Mouse (Mus musculus): ENCODE measurements at regions not wholly inside any gene's neighbourhood (a gene's known extent, or its start where the extent isn't known, plus 50 kb on each side); places are given as distances from the start of the nearest gene placed in this dataset.
"Not testable (repeated sequence)": the region's sequence is repeated elsewhere in the genome, so short reads cannot be mapped to it uniquely, and the experiment has no call there.

- not testable (repeated sequence) for H3K4me3 ChIP-seq
- peak overlapping the region; percentile 91 for H3K27ac ChIP-seq
- peak in 1 of 2 experiments; percentile 32 for DNase-seq (ENCODE audit: low spot score in 2 of 2)
Measured at GRCm38 (mm10) chrX:103532620-103533199, 97.7 kb upstream of the Zcchc13 start.

DNA sequence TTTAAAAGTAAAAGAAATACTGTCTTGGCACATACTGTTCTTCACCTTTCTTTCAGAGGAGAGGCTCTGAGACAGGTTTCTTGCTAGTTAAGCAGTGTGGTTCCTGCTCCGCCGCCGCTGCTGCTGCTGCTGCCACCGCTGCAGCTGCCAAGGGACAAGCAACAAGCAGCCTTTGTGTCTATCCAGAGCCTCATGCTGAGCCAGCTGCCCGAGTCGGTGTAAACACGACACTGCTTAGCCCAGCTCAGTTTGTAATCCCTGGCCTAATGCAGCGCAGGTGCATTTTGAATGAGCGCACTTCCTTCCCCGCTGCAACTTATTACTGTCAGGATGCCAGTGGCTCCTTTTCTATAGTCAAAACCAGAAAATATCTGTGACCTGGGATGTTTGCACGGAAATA is 97.1 kb upstream of the Zcchc13 start:
- Histone ChIP-seq H3K4me3 (no peak overlapping the region), H3K27ac (peak overlapping the region; percentile 91)
- TF ChIP-seq CTCF (conservative IDR thresholded peaks at IDR 0.05) = no peak
- DNase-seq (ENCODE audit: low spot score in 2 of 2) = peak in 1 of 2 experiments; percentile 59

DNA sequence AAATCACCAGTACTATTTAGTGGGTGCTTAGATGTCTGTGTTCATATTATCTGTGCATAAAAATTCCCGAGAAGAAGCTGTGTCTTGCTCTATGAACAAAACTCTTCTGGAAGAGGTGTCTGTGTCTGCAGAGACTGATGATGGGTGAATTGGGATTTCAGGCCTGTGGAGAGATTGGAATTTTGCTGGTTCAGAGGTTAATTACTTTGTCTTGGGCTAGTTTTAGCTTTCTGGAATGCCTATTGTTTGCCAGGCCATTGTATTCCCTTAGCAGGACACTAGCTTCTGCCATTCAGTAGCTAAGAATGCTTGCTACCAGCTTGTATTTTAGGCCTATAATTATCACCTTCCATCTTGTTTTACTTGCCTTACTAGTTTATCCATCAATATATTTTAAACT is 96.6 kb upstream of the Zcchc13 start:
- Histone ChIP-seq H3K4me3 (no peak overlapping the region), H3K27ac (peak overlapping the region; percentile 91)
- TF ChIP-seq CTCF (conservative IDR thresholded peaks at IDR 0.05) = no peak
- no peak for DNase-seq (ENCODE audit: low spot score in 2 of 2)

DNA sequence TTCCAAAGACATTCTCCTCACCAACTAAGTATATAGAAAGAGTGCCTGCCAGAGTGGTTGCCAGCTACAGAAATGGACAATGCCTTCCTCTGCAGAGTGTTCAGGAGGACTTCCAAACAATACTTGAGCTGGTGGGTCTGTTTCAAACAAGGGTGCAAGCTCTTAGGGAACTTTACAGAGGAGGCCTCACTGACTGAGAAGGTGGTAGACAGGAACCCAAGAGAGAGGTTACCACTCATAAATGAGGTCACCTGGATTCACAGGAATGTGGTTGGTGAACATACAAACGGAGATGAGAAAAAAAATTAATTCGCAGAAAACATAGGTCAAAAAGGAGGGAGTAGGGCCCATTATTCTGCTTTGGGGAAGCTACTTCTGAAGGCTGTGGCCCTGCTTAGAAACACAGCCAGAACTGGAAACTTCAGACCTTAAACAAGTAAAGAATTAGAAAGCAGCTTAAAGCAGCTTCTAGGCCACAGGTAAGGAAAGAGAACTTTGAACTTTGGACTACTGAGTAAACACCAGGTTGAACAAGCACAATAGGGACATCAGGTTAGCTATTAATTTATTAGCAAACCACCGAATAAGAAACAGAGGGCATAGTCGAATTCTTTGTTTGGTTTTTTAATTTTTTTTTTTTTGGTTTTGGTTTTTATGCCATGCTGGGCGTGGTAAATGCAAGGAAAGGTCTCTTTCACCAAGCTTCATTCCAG is 83.7 kb upstream of the Zcchc13 start:
- TF ChIP-seq CTCF (conservative IDR thresholded peaks at IDR 0.05) = no peak
- no peak overlapping the region for H3K27ac ChIP-seq
- no peak for DNase-seq (ENCODE audit: low spot score in 2 of 2)
- H3K4me3 ChIP-seq = no peak overlapping the region

DNA sequence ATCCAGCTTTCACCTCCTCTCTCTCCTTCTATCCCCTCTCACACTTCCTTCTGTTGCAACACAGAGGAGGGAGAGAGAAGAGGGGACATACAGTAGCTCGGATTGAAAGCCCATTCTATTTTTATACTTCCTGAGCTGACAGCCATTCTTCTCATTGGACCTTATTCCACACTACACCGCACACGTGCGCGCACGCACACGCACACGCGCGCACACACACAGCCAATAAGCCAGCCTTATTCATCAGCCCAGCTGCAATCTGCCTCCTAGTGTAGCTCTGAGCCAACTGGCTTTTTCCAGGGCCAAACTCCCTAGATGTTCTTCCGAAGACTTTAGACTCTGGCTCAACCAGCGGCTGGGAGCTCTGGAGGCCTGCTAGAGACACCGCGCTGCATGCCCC is 79.1 kb upstream of the Zcchc13 start:
- Histone ChIP-seq H3K4me3 (no peak overlapping the region), H3K27ac (peak overlapping the region; percentile 78)
- TF ChIP-seq CTCF (conservative IDR thresholded peaks at IDR 0.05) = no peak
- peak; percentile 38 to 55 for DNase-seq (ENCODE audit: low spot score in 2 of 2)

DNA sequence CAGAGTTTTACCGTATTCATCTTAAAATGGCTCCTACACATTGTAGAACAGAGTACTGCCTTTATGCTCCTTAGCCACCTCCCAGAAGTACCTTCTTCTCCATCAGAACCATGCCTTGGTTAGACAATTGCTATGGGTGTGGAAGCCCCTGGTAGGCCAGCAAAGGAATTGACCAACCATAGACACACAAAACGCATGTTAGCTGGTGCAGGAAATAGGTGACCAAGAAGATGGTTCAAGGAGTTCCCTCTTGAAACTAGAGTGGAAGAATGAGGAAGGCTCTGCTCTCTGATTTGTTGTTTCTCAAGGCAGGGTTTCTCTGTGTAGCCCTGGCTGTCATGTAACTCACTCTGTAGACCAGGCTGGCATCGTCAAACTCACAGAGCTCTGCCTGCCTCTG is 77.2 kb upstream of the Zcchc13 start:
- no peak overlapping the region for H3K27ac ChIP-seq
- no peak for TF ChIP-seq CTCF (conservative IDR thresholded peaks at IDR 0.05)
- no peak for DNase-seq (ENCODE audit: low spot score in 2 of 2)

GRCm38 (mm10) chrX:103553605-103554004 is 76.8 kb upstream of the Zcchc13 start:
- DNase-seq (ENCODE audit: low spot score in 2 of 2) = no peak
- Histone ChIP-seq H3K4me3 (no peak overlapping the region), H3K27ac (no peak overlapping the region)
- no peak for TF ChIP-seq CTCF (conservative IDR thresholded peaks at IDR 0.05)

More for the DNA sequence above, 77.2 kb upstream of the Zcchc13 start:
- H3K4me3 ChIP-seq = no peak overlapping the region

DNA sequence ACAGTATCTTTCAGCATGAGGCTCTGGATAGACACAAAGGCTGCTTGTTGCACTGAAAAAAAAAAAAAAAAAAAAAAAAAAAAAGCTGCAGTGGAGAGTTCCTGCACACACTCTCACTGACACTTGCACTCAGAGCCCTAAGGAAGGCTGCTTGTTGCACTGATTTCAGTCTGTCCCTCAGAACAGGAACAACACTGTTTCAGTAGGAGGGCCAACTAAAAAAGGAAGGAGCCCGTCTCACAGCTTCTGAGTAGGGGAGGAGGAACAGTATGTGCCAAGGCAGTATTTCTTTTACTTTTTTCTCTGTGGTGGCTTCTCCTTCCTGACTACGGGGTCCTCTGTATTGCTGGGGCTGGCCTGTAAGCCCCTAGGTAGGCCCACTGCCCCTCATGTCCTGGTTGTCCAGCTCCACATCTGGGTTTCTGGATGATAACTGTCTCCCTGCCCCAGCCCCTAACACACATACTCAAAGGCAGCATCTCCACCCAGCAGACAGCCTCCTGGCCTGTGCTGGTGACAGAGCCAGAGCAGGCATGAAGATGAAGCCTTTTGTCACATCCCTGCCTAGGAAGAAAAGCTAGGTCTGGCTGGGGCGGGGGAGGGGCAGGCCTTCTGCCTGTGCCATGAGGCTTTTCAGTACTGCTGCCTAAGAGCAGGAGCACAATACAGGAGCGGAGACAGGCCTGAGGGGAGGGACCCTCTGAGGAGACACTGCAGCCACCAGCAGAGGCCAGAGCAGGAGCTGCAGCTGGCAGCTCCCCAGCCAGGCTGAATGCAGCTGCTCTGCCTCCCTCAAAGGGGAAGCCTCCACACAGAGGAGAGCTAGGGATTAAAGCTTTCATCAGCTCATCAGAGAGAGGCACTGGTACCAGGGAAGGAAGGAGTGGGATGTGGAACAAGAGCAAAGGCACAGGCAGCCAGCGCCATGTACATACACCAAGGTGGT is 75.1 kb upstream of the Zcchc13 start:
- H3K4me3 ChIP-seq = not testable (repeated sequence)
- H3K27ac ChIP-seq = peak overlapping the region; percentile 80
- DNase-seq (ENCODE audit: low spot score in 2 of 2) = peak in 1 of 2 experiments; percentile 38

DNA sequence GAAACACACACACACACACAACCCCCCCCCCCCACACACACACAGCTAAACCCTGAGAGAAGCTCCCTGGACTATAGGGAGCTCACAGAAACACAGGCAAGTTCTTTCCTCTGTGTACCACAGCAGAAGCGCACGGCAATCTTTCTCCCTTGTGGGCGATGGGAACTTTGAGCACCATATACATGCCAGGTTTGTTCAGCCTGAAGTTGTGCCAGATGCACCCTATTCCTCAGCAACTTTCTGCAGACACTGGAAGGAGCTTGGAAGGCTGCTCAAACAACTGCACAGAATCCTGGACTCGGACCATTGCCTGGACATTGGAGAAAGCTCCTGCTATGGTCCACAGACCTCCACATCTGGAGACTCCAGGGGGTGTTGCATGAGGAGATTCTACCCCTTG is 74.3 kb upstream of the Zcchc13 start:
- peak overlapping the region; percentile 80; the same call in 1 of the 2 replicates for H3K27ac ChIP-seq
- no peak for TF ChIP-seq CTCF (conservative IDR thresholded peaks at IDR 0.05)
- no peak for DNase-seq (ENCODE audit: low spot score in 2 of 2)
- H3K4me3 ChIP-seq = no peak overlapping the region

- TF ChIP-seq CTCF (conservative IDR thresholded peaks at IDR 0.05) = no peak
- Histone ChIP-seq H3K27ac (peak overlapping the region; percentile 80; the same call in 1 of the 2 replicates), H3K4me3 (no peak overlapping the region)
- DNase-seq (ENCODE audit: low spot score in 2 of 2) = no peak
Measured at GRCm38 (mm10) chrX:103556681-103557490, 73.5 kb upstream of the Zcchc13 start.

DNA sequence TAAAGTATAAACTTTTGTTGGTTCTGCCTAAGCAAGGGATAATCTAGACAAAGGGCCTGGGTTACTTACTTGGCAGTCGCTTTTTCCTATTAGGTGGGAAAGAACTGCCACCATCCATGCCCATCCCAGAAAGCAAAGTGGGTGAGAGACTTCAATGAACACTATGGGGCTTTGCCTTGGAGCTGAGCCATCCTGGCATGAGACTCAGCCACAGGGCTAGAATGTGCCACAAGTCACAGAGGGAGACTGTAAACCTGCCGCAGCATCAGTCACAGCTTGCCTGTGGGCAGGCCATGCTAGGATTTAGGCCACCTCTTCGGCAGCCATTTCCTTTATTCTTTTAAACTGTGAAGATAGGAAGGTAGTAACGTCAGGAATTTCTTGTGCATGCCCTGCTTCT is 72.9 kb upstream of the Zcchc13 start:
- no peak for TF ChIP-seq CTCF (conservative IDR thresholded peaks at IDR 0.05)
- DNase-seq (ENCODE audit: low spot score in 2 of 2) = no peak
- Histone ChIP-seq H3K27ac (peak overlapping the region; percentile 80; the same call in 1 of the 2 replicates), H3K4me3 (no peak overlapping the region)

DNA sequence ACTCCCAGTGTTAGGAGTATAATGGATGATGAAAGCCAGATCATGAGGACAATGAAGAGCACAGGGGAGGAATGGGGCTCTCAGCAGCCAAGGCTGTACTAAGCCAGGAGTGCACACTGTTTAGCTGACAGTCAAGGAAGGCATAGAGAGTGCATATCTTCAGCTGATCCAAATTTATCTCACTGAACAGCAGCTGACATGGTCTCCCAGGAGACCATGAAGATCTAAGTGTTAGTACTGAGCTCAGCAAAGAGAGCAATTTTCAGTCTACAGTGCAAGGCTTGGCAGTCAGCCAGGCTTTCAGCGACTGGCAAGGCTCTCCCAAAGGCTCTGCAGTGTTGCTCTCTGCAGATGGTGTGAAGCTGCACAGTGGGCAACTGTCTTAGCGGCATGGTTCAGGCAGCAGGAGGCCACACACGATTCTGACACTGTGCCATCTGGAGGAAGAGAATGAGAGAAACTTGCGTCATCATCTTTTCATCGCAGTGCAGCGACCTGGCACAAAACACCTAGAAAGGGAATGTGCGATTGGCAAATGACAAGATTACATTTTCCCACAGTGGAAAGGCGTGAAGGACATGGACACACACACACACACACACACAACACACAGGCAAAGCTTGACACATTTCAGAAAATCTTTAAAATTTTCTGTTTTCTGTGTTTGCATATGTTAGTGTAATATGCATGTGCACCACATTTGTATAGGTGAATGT is 66.7 kb upstream of the Zcchc13 start:
- peak overlapping the region; percentile 84 for H3K27ac ChIP-seq
- H3K4me3 ChIP-seq = no peak overlapping the region
- DNase-seq (ENCODE audit: low spot score in 2 of 2) = peak; percentile 68 to 88
- no peak for TF ChIP-seq CTCF (conservative IDR thresholded peaks at IDR 0.05)

Data from layer of hippocampus, adult 2 months (tissue).